Mouse (Mus musculus) heart, adult 9 months (tissue): ENCODE results near the gene Prph.
"Not testable (repeated sequence)": the region's sequence is repeated elsewhere in the genome, so short reads cannot be mapped to it uniquely, and the experiment has no call there.

Experiments
- DNase-seq, 2 experiments: peaks; one replicate each; pipeline ENCODE4 v3.0.0; 2022; ENCODE audit warnings: low spot score in 2 of 2

The Prph gene

GRCm38 (mm10) chr15:99033498-99034270 is 21.3 kb upstream of the Prph start:
- DNase-seq: no peak

GRCm38 (mm10) chr15:99035431-99035830 is 19.5 kb upstream of the Prph start:
- DNase-seq: no peak

- peak; percentile 42 to 47 for DNase-seq
These were observed 18.6 kb upstream of the Prph start for GRCm38 (mm10) chr15:99036249-99036905.

- no peak for DNase-seq
These were observed 16.9 kb upstream of the Prph start for GRCm38 (mm10) chr15:99038025-99038424.

GRCm38 (mm10) chr15:99038797-99039196 is 16.2 kb upstream of the Prph start:
- DNase-seq: no peak

- DNase-seq: no peak
These were observed 15.7 kb upstream of the Prph start for GRCm38 (mm10) chr15:99039306-99039705.

GRCm38 (mm10) chr15:99039996-99040919 is 14.7 kb upstream of the Prph start:
- DNase-seq: no peak

- DNase-seq: no peak
These were observed 13.8 kb upstream of the Prph start for GRCm38 (mm10) chr15:99040920-99041856.

GRCm38 (mm10) chr15:99042334-99042733 is 12.6 kb upstream of the Prph start:
- no peak for DNase-seq

GRCm38 (mm10) chr15:99044854-99045253 is 10.1 kb upstream of the Prph start:
- no peak for DNase-seq

GRCm38 (mm10) chr15:99045734-99046133 is 9.2 kb upstream of the Prph start:
- not testable (repeated sequence) for DNase-seq

- DNase-seq: peak in 1 of 2 experiments; percentile 60
These were observed 5.3 kb upstream of the Prph start for GRCm38 (mm10) chr15:99049473-99050253.

GRCm38 (mm10) chr15:99053373-99053772 is 1.6 kb upstream of the Prph start:
- no peak for DNase-seq

GRCm38 (mm10) chr15:99055511-99055961 is 562 bp downstream of the Prph start:
- DNase-seq: no peak

GRCm38 (mm10) chr15:99056332-99056731 is 1.4 kb downstream of the Prph start:
- DNase-seq: no peak

GRCm38 (mm10) chr15:99065557-99066165 is 10.7 kb downstream of the Prph start:
- no peak for DNase-seq

GRCm38 (mm10) chr15:99071988-99072387 is 17.0 kb downstream of the Prph start:
- no peak for DNase-seq

- no peak for DNase-seq
These were observed 19.1 kb downstream of the Prph start, which contains the start of gene Troap for GRCm38 (mm10) chr15:99074019-99074599. Gene Troap, plus strand, starts transcription at chr15:99074575.
